Mouse (Mus musculus): ENCODE data around the gene Chrm5. TPM values are rescaled to one million over a fixed set of nuclear protein-coding genes. Genes with fewer than 3 reads are reported as not detected.
"Not testable (repeated sequence)": the region's sequence is repeated elsewhere in the genome, so short reads cannot be mapped to it uniquely, and the experiment has no call there.

Gene Chrm5
- polyA plus RNA-seq, 1 experiment from 2014 or later: 0.83 TPM

- no peaks in the 10 kb centered on the region for H3K4me1 ChIP-seq
- H3K9ac ChIP-seq (replicated peaks): no peak overlapping the region
- WGBS: 79% methylated on average over 5 of the region's 5 CpGs
- H3K4me2 ChIP-seq (replicated peaks): no peak overlapping the region
- no peak overlapping the region for H3K27ac ChIP-seq (replicated peaks)
- no peak overlapping the region for H3K4me3 ChIP-seq
- H3K9me3 ChIP-seq: no peaks in the 10 kb centered on the region
- no peak for ATAC-seq (replicated peaks)
- H3K36me3 ChIP-seq: peaks cover 3% of the 10 kb centered on the region; the same call in 1 of the 2 replicates
- no peaks in the 10 kb centered on the region for H3K27me3 ChIP-seq
Measured at GRCm38 (mm10) chr2:112474997-112475724, 5.4 kb downstream of the Chrm5 start.

GRCm38 (mm10) chr2:112472076-112472475 lies 8.5 kb downstream of the Chrm5 start:
- Histone ChIP-seq H3K4me1 (no peaks in the 10 kb centered on the region), H3K9me3 (no peaks in the 10 kb centered on the region), H3K9ac (replicated peaks) (no peak overlapping the region), H3K36me3 (peaks cover 31% of the 10 kb centered on the region), H3K4me3 (no peak overlapping the region), H3K4me2 (replicated peaks) (no peak overlapping the region), H3K27me3 (no peaks in the 10 kb centered on the region), H3K27ac (replicated peaks) (no peak overlapping the region)
- no peak for ATAC-seq (replicated peaks)
- 93% methylated on average over 2 of the region's 2 CpGs for WGBS

- ATAC-seq (replicated peaks): no peak
- Histone ChIP-seq H3K4me3 (no peak overlapping the region), H3K9ac (replicated peaks) (no peak overlapping the region), H3K27me3 (no peaks in the 10 kb centered on the region), H3K4me2 (replicated peaks) (no peak overlapping the region), H3K36me3 (peaks cover 40% of the 10 kb centered on the region), H3K9me3 (no peaks in the 10 kb centered on the region), H3K27ac (replicated peaks) (no peak overlapping the region), H3K4me1 (no peaks in the 10 kb centered on the region)
- WGBS: 48% methylated on average over 5 of the region's 5 CpGs
Measured at GRCm38 (mm10) chr2:112470961-112471381, 9.6 kb downstream of the Chrm5 start.

GRCm38 (mm10) chr2:112469542-112469941 lies 11.0 kb downstream of the Chrm5 start:
- no peak overlapping the region for H3K27ac ChIP-seq (replicated peaks)
- no peaks in the 10 kb centered on the region for H3K27me3 ChIP-seq
- no peak for ATAC-seq (replicated peaks)
- no peaks in the 10 kb centered on the region for H3K9me3 ChIP-seq
- H3K36me3 ChIP-seq: peaks cover 49% of the 10 kb centered on the region
- H3K4me1 ChIP-seq: no peaks in the 10 kb centered on the region
- no peak overlapping the region for H3K4me3 ChIP-seq
- H3K4me2 ChIP-seq (replicated peaks): no peak overlapping the region
- no peak overlapping the region for H3K9ac ChIP-seq (replicated peaks)

GRCm38 (mm10) chr2:112460557-112460956 lies 20.0 kb downstream of the Chrm5 start:
- Histone ChIP-seq H3K4me1 (peaks cover 13% of the 10 kb centered on the region), H3K36me3 (peaks cover 28% of the 10 kb centered on the region), H3K9ac (replicated peaks) (no peak overlapping the region), H3K4me2 (replicated peaks) (no peak overlapping the region), H3K9me3 (no peaks in the 10 kb centered on the region), H3K4me3 (no peak overlapping the region), H3K27ac (replicated peaks) (no peak overlapping the region), H3K27me3 (no peaks in the 10 kb centered on the region)
- 95% methylated on average over 3 of the region's 3 CpGs for WGBS
- ATAC-seq (replicated peaks): no peak

- WGBS: under 1% methylated on average over 49 of the region's 49 CpGs
- H3K9ac ChIP-seq (replicated peaks): peak within 1 kb of the TSS; percentile 80
- peak within 1 kb of the TSS; percentile 66 for H3K4me2 ChIP-seq (replicated peaks)
- no peaks in the 10 kb centered on the region for H3K9me3 ChIP-seq
- no peaks in the 10 kb centered on the region for H3K27me3 ChIP-seq
- H3K4me1 ChIP-seq: peaks cover 19% of the 10 kb centered on the region
- H3K36me3 ChIP-seq: peaks cover 2% of the 10 kb centered on the region
- H3K27ac ChIP-seq (replicated peaks): peak within 1 kb of the TSS; percentile 73
- peak; percentile 99 for ATAC-seq (replicated peaks)
- H3K4me3 ChIP-seq: peak within 1 kb of the TSS; percentile 59
Measured at GRCm38 (mm10) chr2:112454862-112455564, 25.6 kb downstream of the Chrm5 start, which contains the start of gene Emc7. Emc7 (plus strand) TSS chr2:112454997.

- H3K27me3 ChIP-seq: no peaks in the 10 kb centered on the region
- ATAC-seq (replicated peaks): peak; percentile 79; the same call in 1 of the 2 replicates
- peak overlapping the region; percentile 80 for H3K9ac ChIP-seq (replicated peaks)
- H3K4me2 ChIP-seq (replicated peaks): peak overlapping the region; percentile 66
- H3K4me3 ChIP-seq: peak overlapping the region; percentile 59
- H3K36me3 ChIP-seq: no peaks in the 10 kb centered on the region
- WGBS: 33% methylated on average over 17 of the region's 17 CpGs
- H3K4me1 ChIP-seq: peaks cover 19% of the 10 kb centered on the region
- H3K9me3 ChIP-seq: no peaks in the 10 kb centered on the region
- H3K27ac ChIP-seq (replicated peaks): peak overlapping the region; percentile 73
Measured at GRCm38 (mm10) chr2:112454125-112454861, 26.3 kb downstream of the Chrm5 start.

- not testable (repeated sequence) for H3K9ac ChIP-seq (replicated peaks); H3K4me3 ChIP-seq; H3K4me2 ChIP-seq (replicated peaks); ATAC-seq (replicated peaks); H3K27ac ChIP-seq (replicated peaks); H3K27me3 ChIP-seq; H3K9me3 ChIP-seq; H3K36me3 ChIP-seq
- H3K4me1 ChIP-seq: peaks cover 19% of the 10 kb centered on the region
Measured at GRCm38 (mm10) chr2:112452513-112452912, 28.1 kb downstream of the Chrm5 start.

GRCm38 (mm10) chr2:112449597-112450296 lies 30.8 kb downstream of the Chrm5 start:
- peaks cover 5% of the 10 kb centered on the region; the same call in 1 of the 2 replicates for H3K4me1 ChIP-seq
- ATAC-seq (replicated peaks): no peak
- no peaks in the 10 kb centered on the region for H3K9me3 ChIP-seq
- no peaks in the 10 kb centered on the region for H3K27me3 ChIP-seq
- no peak overlapping the region for H3K4me3 ChIP-seq
- no peak overlapping the region for H3K4me2 ChIP-seq (replicated peaks)
- no peak overlapping the region for H3K9ac ChIP-seq (replicated peaks)
- no peak overlapping the region for H3K27ac ChIP-seq (replicated peaks)
- no peaks in the 10 kb centered on the region for H3K36me3 ChIP-seq
- WGBS: 34% methylated on average over 4 of the region's 4 CpGs

- Histone ChIP-seq H3K9ac (replicated peaks) (no peak overlapping the region), H3K27ac (replicated peaks) (no peak overlapping the region), H3K9me3 (no peaks in the 10 kb centered on the region), H3K36me3 (no peaks in the 10 kb centered on the region), H3K4me1 (no peaks in the 10 kb centered on the region), H3K4me2 (replicated peaks) (no peak overlapping the region), H3K27me3 (no peaks in the 10 kb centered on the region), H3K4me3 (no peak overlapping the region)
- ATAC-seq (replicated peaks): no peak
Measured at GRCm38 (mm10) chr2:112448510-112449059, 32.0 kb downstream of the Chrm5 start.

GRCm38 (mm10) chr2:112448046-112448445 lies 32.5 kb downstream of the Chrm5 start:
- H3K4me1 ChIP-seq; H3K4me3 ChIP-seq; H3K27me3 ChIP-seq; H3K36me3 ChIP-seq; ATAC-seq (replicated peaks); H3K9me3 ChIP-seq; H3K27ac ChIP-seq (replicated peaks); H3K9ac ChIP-seq (replicated peaks); H3K4me2 ChIP-seq (replicated peaks): not testable (repeated sequence)
- 77% methylated on average over 4 of the region's 4 CpGs for WGBS

All from forebrain, embryonic 15.5 days (tissue).